Mouse (Mus musculus): ENCODE data around the gene Cabp1. TPM values are rescaled to one million over a fixed set of nuclear protein-coding genes. Genes with fewer than 3 reads are reported as not detected.
A peak's percentile ranks its signal among the peaks of the same experiment; 100 is the strongest.

The Cabp1 gene
- polyA plus RNA-seq, 1 experiment from 2014 or later = 1.2 TPM

DNA sequence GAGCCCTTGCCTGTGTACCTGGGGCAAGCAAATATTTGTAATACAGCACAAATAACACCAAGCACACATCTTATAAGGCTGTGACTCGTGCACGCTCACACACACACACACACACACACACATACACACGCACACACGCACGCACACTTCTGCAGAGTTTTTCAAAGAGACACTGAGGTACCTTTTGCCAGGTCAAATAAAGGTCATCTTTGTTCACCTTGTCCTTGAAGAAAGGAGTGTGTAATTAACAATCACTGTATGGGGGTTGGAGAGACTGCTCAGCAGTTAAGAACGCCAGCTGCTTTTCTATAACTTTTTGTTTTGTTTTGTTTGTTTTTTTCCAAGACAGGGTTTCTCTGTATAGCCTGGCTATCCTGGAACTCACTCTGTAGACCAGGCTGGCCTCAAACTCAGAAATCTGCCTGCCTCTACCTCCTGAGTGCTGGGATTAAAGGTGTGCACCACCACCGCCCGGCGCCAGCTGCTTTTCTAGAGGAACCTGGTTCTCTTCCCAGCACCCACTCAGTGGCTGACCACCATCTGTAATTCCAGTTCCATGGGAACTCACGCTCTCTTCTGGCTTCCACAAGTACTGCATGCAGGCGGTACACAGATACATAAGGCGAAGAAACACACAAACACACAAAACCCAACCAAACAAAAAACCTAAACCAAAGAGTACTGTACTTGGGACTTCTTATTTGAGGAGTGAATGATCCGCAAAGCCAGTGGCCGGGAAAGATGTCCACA lies 39.0 kb upstream of the Cabp1 start:
- 93% methylated on average over 14 of the region's 14 CpGs for WGBS

DNA sequence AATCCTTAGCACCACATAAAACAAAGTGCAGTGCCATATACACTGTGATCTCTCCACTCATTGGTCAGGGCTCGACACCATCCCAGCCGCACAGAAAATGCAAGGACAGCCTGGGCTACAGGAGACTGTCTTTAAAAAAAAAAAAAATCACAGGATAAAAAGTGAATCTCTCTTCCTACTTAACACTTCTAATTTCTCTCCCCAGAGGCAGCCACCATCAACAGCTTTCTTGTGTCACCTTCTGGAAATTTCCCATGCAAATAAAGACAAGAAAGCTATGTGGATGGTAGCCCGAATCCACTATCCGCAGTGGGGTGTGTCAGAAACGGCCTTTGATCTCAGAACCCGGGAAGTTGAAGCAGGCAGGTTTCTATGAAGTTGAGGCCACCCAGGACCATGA lies 38.3 kb upstream of the Cabp1 start:
- H3K4me3 ChIP-seq (ENCODE audit: low read depth, low read length) = no peak overlapping the region
- DNase-seq (ENCODE audit: low spot score) = no peak
- no peak overlapping the region for H3K4me2 ChIP-seq (ENCODE audit: low read depth, low read length, severe bottlenecking)
- no peak for ATAC-seq (replicated peaks; ENCODE audit: low FRiP score)
- WGBS = 79% methylated on average over 6 of the region's 6 CpGs
- peaks cover 12% of the 10 kb centered on the region for H3K27me3 ChIP-seq (ENCODE audit: control insufficient read depth, insufficient read depth, low read length)
- H3K36me3 ChIP-seq (ENCODE audit: control insufficient read depth, insufficient read depth, low read length) = no peaks in the 10 kb centered on the region
- no peak overlapping the region for H3K27ac ChIP-seq (ENCODE audit: low read depth, low read length)
- no peak overlapping the region for H3K9ac ChIP-seq (ENCODE audit: low read length)
- H3K9me3 ChIP-seq (ENCODE audit: control insufficient read depth, low read length) = no peaks in the 10 kb centered on the region
- peaks cover 6% of the 10 kb centered on the region; the same call in 1 of the 2 replicates for H3K4me1 ChIP-seq (replicated peaks; ENCODE audit: control insufficient read depth, insufficient read depth, low read length)

More for the DNA sequence above, 39.0 kb upstream of the Cabp1 start:
- Histone ChIP-seq H3K27me3 (ENCODE audit: control insufficient read depth, insufficient read depth, low read length) (peaks cover 12% of the 10 kb centered on the region), H3K36me3 (ENCODE audit: control insufficient read depth, insufficient read depth, low read length) (no peaks in the 10 kb centered on the region), H3K9me3 (ENCODE audit: control insufficient read depth, low read length) (no peaks in the 10 kb centered on the region), H3K4me1 (replicated peaks; ENCODE audit: control insufficient read depth, insufficient read depth, low read length) (peaks cover 6% of the 10 kb centered on the region; the same call in 1 of the 2 replicates), H3K4me3 (ENCODE audit: low read depth, low read length) (no peak overlapping the region), H3K27ac (ENCODE audit: low read depth, low read length) (no peak overlapping the region), H3K9ac (ENCODE audit: low read length) (no peak overlapping the region), H3K4me2 (ENCODE audit: low read depth, low read length, severe bottlenecking) (no peak overlapping the region)
- no peak for DNase-seq (ENCODE audit: low spot score)
- no peak for ATAC-seq (replicated peaks; ENCODE audit: low FRiP score)

DNA sequence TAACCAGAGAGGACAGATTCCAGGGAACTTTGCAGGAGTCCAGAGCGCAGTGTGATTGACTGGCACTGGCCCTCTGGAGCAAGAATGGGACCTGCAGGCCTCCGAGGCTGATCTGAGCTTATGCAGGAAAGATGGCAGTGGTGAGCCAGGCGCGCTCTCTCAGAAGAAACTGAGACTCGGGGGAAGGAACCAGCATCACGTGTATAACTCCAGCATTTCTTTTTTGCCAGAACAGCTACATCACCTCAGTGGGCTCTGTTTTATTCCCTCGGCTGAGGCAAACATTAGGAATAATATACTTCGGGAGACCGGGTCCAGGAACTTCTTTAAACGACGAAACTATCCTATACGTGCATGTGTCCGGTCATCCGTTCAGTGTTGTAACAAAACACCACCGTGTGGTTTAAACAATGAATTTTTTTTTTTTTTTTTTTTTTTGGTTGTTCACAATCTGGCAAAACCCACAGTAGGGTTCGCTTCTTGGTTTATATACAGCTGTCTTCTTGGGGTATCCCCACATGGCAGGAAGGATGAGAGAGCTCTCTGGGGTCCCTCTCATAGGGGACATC lies 37.5 kb upstream of the Cabp1 start:
- no peak overlapping the region for H3K4me3 ChIP-seq (ENCODE audit: low read depth, low read length)
- peaks cover 12% of the 10 kb centered on the region for H3K27me3 ChIP-seq (ENCODE audit: control insufficient read depth, insufficient read depth, low read length)
- H3K4me2 ChIP-seq (ENCODE audit: low read depth, low read length, severe bottlenecking) = no peak overlapping the region
- ATAC-seq (replicated peaks; ENCODE audit: low FRiP score) (no peak), DNase-seq (ENCODE audit: low spot score) (no peak)
- H3K9ac ChIP-seq (ENCODE audit: low read length) = 0 out of 2 replicates have a peak overlapping the region, but pooled peaks have one; percentile 3
- peaks cover 4% of the 10 kb centered on the region; the same call in 1 of the 2 replicates for H3K4me1 ChIP-seq (replicated peaks; ENCODE audit: control insufficient read depth, insufficient read depth, low read length)
- no peak overlapping the region for H3K27ac ChIP-seq (ENCODE audit: low read depth, low read length)
- H3K36me3 ChIP-seq (ENCODE audit: control insufficient read depth, insufficient read depth, low read length) = no peaks in the 10 kb centered on the region
- H3K9me3 ChIP-seq (ENCODE audit: control insufficient read depth, low read length) = no peaks in the 10 kb centered on the region
- WGBS = 47% methylated on average over 16 of the region's 16 CpGs

DNA sequence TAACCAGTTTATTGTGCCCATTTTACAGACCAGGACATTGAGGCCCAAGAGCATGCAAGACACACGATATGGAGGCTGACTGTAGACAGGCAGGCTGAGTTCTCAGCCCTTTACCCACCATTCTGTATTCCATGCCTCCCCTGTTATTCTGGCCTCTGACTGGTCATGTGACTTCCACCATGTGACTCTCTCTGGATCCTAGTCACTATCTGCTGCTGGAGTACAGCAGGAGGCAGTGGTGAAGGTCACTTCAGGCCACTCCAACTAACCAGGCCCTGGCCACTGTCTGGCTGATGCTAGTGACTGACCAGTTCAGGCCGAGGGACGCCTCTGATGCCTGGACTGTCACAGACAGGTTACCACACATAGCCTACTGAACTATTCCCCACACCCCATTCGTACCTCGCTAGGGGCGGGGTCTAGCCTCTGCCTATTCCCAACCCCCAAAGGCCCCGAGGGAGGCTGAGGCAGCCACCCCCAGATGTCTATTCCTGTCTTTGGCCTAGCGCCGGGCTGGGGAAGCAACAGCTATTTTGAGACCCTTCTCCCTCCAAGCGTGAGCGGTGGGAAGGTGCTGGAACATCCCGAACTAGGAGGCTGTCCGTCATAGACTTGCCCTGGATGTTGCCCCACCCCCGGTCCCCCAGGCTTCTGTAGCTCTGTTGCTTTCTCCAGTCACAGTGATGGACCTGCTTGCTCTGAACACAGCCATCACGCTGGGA lies 36.8 kb upstream of the Cabp1 start:
- H3K27me3 ChIP-seq (ENCODE audit: control insufficient read depth, insufficient read depth, low read length) = peaks cover 12% of the 10 kb centered on the region
- WGBS = 50% methylated on average over 15 of the region's 15 CpGs
- H3K4me2 ChIP-seq (ENCODE audit: low read depth, low read length, severe bottlenecking) = no peak overlapping the region

DNA sequence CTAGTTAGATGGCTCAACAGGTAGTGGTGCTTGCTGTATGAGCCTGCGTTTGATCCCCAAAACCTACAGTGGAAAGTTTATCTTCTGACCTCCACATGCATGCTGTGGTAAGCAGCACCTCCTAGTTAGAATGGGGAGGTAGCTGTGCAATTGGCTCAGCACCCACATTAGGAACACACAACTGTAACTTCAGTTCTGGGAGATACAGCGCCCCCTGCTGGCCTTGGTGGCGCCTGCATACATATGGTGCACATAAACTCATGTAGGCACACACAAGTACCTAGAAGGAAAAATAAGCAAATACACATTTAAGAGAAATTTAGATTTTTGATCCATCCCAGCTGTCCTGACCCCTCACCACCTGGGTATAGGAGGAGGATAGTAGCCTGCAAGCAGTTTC lies 28.3 kb upstream of the Cabp1 start:
- no peak overlapping the region for H3K9ac ChIP-seq (ENCODE audit: low read length)
- no peak overlapping the region for H3K4me3 ChIP-seq (ENCODE audit: low read depth, low read length)
- H3K27me3 ChIP-seq (ENCODE audit: control insufficient read depth, insufficient read depth, low read length) = no peaks in the 10 kb centered on the region
- H3K36me3 ChIP-seq (ENCODE audit: control insufficient read depth, insufficient read depth, low read length) = no peaks in the 10 kb centered on the region
- H3K9me3 ChIP-seq (ENCODE audit: control insufficient read depth, low read length) = no peaks in the 10 kb centered on the region
- WGBS = 74% methylated on average over 3 of the region's 3 CpGs
- H3K4me1 ChIP-seq (replicated peaks; ENCODE audit: control insufficient read depth, insufficient read depth, low read length) = 0 out of 2 replicates have a peak, but pooled peaks cover 2% of the 10 kb centered on the region
- no peak overlapping the region for H3K4me2 ChIP-seq (ENCODE audit: low read depth, low read length, severe bottlenecking)
- no peak overlapping the region for H3K27ac ChIP-seq (ENCODE audit: low read depth, low read length)
- DNase-seq (ENCODE audit: low spot score) (no peak), ATAC-seq (replicated peaks; ENCODE audit: low FRiP score) (no peak)

More for the DNA sequence above, 36.8 kb upstream of the Cabp1 start:
- Histone ChIP-seq H3K4me1 (replicated peaks; ENCODE audit: control insufficient read depth, insufficient read depth, low read length) (peaks cover 4% of the 10 kb centered on the region; the same call in 1 of the 2 replicates), H3K9me3 (ENCODE audit: control insufficient read depth, low read length) (no peaks in the 10 kb centered on the region), H3K36me3 (ENCODE audit: control insufficient read depth, insufficient read depth, low read length) (no peaks in the 10 kb centered on the region), H3K27ac (ENCODE audit: low read depth, low read length) (no peak overlapping the region), H3K9ac (ENCODE audit: low read length) (0 out of 2 replicates have a peak overlapping the region, but pooled peaks have one; percentile 3), H3K4me3 (ENCODE audit: low read depth, low read length) (no peak overlapping the region)
- ATAC-seq (replicated peaks; ENCODE audit: low FRiP score) = no peak
- no peak for DNase-seq (ENCODE audit: low spot score)

DNA sequence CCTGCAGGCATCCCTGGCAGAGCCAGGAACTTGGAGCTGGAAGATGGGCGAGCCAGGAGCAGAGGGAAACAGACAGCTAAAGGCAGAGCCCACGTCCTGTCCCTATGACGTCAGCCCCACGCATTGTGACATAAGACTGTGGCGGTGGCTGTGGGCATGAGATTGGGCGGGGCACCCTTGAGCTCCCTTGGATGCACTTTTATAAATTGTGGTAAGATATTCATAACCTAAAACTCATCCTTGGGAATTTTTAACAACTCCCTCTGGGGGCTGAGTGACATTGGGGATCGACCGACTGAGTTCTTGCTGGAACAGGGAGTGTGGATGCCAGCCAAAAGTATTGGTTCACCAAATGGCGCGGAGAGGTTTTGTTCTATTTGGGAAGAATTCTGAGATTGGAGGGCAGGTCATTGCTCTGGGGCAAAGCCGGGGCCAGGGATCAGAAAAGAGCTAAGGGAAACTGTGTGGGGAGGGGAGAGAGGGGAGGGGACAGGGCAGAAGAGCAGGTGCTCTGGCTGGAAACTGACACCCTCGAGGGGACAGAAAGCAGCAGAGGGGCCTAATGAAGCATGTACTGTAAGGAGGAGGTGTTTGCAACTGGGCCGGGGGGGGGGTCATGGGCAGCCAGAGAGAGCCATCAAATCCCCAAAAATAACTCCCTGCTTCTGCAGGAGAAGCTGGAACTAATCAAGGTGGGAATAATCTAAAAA lies 26.9 kb upstream of the Cabp1 start:
- Histone ChIP-seq H3K4me1 (replicated peaks; ENCODE audit: control insufficient read depth, insufficient read depth, low read length) (0 out of 2 replicates have a peak, but pooled peaks cover 2% of the 10 kb centered on the region), H3K36me3 (ENCODE audit: control insufficient read depth, insufficient read depth, low read length) (no peaks in the 10 kb centered on the region), H3K27ac (ENCODE audit: low read depth, low read length) (no peak overlapping the region), H3K4me3 (ENCODE audit: low read depth, low read length) (no peak overlapping the region), H3K27me3 (ENCODE audit: control insufficient read depth, insufficient read depth, low read length) (no peaks in the 10 kb centered on the region), H3K4me2 (ENCODE audit: low read depth, low read length, severe bottlenecking) (no peak overlapping the region), H3K9me3 (ENCODE audit: control insufficient read depth, low read length) (no peaks in the 10 kb centered on the region), H3K9ac (ENCODE audit: low read length) (no peak overlapping the region)
- ATAC-seq (replicated peaks; ENCODE audit: low FRiP score) (no peak), DNase-seq (ENCODE audit: low spot score) (no peak)
- WGBS = 39% methylated on average over 13 of the region's 13 CpGs

DNA sequence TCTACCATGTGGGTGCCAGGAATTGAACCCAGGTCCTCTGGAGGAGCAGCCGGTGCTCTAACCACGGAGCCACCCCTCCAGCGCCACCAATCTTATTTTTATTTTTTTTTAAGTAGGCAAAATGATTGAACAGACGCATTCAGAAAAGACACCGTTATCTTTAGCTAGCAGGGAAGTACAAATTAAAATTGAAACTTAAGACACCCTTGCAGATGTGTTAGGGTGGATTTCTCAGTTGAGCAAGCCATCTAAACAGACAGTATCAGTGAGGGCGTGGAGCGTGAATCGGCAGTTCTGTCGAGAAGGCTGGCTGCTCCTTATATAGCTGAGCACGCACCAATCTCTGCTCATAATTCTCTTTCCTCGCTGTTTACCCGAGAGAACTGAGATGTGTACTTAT lies 23.8 kb upstream of the Cabp1 start:
- DNase-seq (ENCODE audit: low spot score) = no peak
- no peak overlapping the region for H3K9ac ChIP-seq (ENCODE audit: low read length)
- WGBS = 96% methylated on average over 12 of the region's 12 CpGs
- H3K4me1 ChIP-seq (replicated peaks; ENCODE audit: control insufficient read depth, insufficient read depth, low read length) = 0 out of 2 replicates have a peak, but pooled peaks cover 2% of the 10 kb centered on the region
- H3K27ac ChIP-seq (ENCODE audit: low read depth, low read length) = no peak overlapping the region
- no peaks in the 10 kb centered on the region for H3K36me3 ChIP-seq (ENCODE audit: control insufficient read depth, insufficient read depth, low read length)
- no peak overlapping the region for H3K4me2 ChIP-seq (ENCODE audit: low read depth, low read length, severe bottlenecking)
- no peak overlapping the region for H3K4me3 ChIP-seq (ENCODE audit: low read depth, low read length)
- H3K27me3 ChIP-seq (ENCODE audit: control insufficient read depth, insufficient read depth, low read length) = no peaks in the 10 kb centered on the region
- no peak for ATAC-seq (replicated peaks; ENCODE audit: low FRiP score)
- H3K9me3 ChIP-seq (ENCODE audit: control insufficient read depth, low read length) = no peaks in the 10 kb centered on the region

Measured in forebrain, embryonic 11.5 days (tissue).